Mouse (Mus musculus) C2C12 (cell line): ENCODE measurements at regions not wholly inside any gene's neighbourhood (a gene's known extent, or its start where the extent isn't known, plus 50 kb on each side); places are given as distances from the start of the nearest gene placed in this dataset.
A peak's percentile ranks its signal among the peaks of the same experiment; 100 is the strongest.

Source experiments
- CEBPB ChIP-seq: IDR thresholded peaks from one replicate; pipeline ENCODE4 v1.6.1; 2011; ENCODE audit warnings: low read depth, mild to moderate bottlenecking, control low read depth, moderate library complexity
- CTCF ChIP-seq: IDR thresholded peaks from one replicate; pipeline ENCODE4 v1.5.1; 2011; ENCODE audit not compliant: control insufficient read depth, insufficient read depth, insufficient read length
- MAX ChIP-seq: IDR thresholded peaks from one replicate; pipeline ENCODE4 v1.6.1; 2011; ENCODE audit warnings: mild to moderate bottlenecking, control low read depth
- MYOG ChIP-seq: IDR thresholded peaks from one replicate; pipeline ENCODE4 v1.6.1; 2011; ENCODE audit not compliant: control insufficient read depth, insufficient read length; ENCODE audit errors: extremely low read depth
- USF1 ChIP-seq: IDR thresholded peaks from one replicate; pipeline ENCODE4 v1.6.1; 2011; ENCODE audit warnings: low read depth, mild to moderate bottlenecking, control low read depth, moderate library complexity

DNA sequence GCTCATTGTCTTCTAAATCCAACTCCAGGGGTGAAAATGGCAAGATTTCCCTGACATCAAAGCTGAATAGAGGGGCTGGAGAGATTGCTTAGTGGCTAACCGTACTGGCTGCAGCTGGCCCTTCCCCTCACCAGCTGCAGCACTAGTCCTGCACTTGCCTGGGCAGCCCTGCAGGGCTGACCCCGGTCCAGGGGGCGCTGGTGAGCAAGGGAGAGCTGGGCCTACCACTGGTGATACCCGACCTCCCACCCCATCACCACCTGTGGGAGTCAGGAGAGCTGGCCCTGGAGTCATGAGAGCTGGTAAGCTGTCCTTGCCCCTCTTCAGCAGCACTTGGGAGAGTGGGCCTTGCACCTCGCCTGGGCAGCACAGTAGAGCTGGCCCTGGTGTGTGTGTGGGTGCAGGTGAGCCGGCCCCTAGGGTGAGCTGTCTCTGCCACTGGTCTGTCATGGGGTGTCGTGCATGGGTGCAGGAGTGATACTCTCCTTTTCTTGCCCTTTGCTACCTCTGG, 1141.0 kb upstream of the Gulo start:
- TF ChIP-seq CTCF, result peak; percentile 6
- no peak for TF ChIP-seq MAX
- TF ChIP-seq USF1, result no peak
- no peak for TF ChIP-seq MYOG
- no peak for TF ChIP-seq CEBPB
